Mouse (Mus musculus) forebrain, embryonic 14.5 days (tissue): ENCODE measurements around the gene 4930535I16Rik. TPM values are rescaled to one million over a fixed set of nuclear protein-coding genes. Genes with fewer than 3 reads are reported as not detected.

Experiments
- ATAC-seq: fragments of 200-750 bp; cut with Nextera tagmentation; 2 replicates; pipeline ENCODE4 v1.8.0; 2017; ENCODE audit warnings: mild to moderate bottlenecking, moderate library complexity
- DNase-seq: peaks from one replicate; pipeline ENCODE4 v3.0.0-alpha.2; 2015; ENCODE audit warnings: low spot score
- H3K27ac ChIP-seq: fragments of 300-500 bp; sonication (generic); 2 replicates; pipeline ENCODE4 v1.5.1; 2014; ENCODE audit warnings: low read depth, mild to moderate bottlenecking, control low read depth, low read length, moderate library complexity
- H3K27me3 ChIP-seq: fragments of 300-500 bp; sonication (generic); replicated peaks from 2 replicates; pipeline ENCODE4 v1.6.1; 2014; ENCODE audit warnings: low read length, control low read depth, mixed read lengths; ENCODE audit not compliant: control insufficient read depth, insufficient read depth
- H3K36me3 ChIP-seq: fragments of 300-500 bp; sonication (generic); 2 replicates; pipeline ENCODE4 v1.6.1; 2014; ENCODE audit warnings: low read length, control low read depth; ENCODE audit not compliant: control insufficient read depth, insufficient read depth
- H3K4me1 ChIP-seq: fragments of 300-500 bp; sonication (generic); 2 replicates; pipeline ENCODE4 v1.6.1; 2014; ENCODE audit warnings: antibody characterized with exemption, low read length, control low read depth; ENCODE audit not compliant: control insufficient read depth, insufficient read depth
- H3K4me2 ChIP-seq: fragments of 300-500 bp; sonication (generic); 2 replicates; pipeline ENCODE4 v1.6.1; 2014; ENCODE audit warnings: mild to moderate bottlenecking, control low read depth, low read length
- H3K4me3 ChIP-seq: fragments of 300-500 bp; sonication (generic); 2 replicates; pipeline ENCODE4 v1.5.1; 2014; ENCODE audit warnings: low read depth, low read length, control low read depth
- H3K9ac ChIP-seq: fragments of 300-500 bp; sonication (generic); 2 replicates; pipeline ENCODE4 v1.6.1; 2014; ENCODE audit warnings: mild to moderate bottlenecking, low read length, control low read depth, moderate library complexity
- H3K9me3 ChIP-seq: fragments of 300-500 bp; sonication (generic); replicated peaks from 2 replicates; pipeline ENCODE4 v1.6.1; 2016; ENCODE audit warnings: low read length, control low read depth, mixed read lengths; ENCODE audit not compliant: control insufficient read depth
- WGBS: fragments of 180-500 bp; shearing (Covaris S2); extraction: QIAGEN DNeasy Blood & Tissue Kit; methylation state at CpG from one replicate; pipeline ENCODE4 v1.1.7; 2014; 5-methylcytosine and 5-hydroxymethylcytosine counted together
- polyA plus RNA-seq: library from polyadenylated mRNA; unstranded; fragments of >200 nt; fragmentation: Nextera tagmentation; extraction: Ambion mirVana; gene quantifications from 2 replicates; pipeline ENCODE4 v1.2.1, GENCODE M21; 2014

4930535I16Rik gene
- polyA plus RNA-seq, 1 experiment from 2014 or later, result not detected

GRCm38 (mm10) chr4:123898696-123899095, 19.1 kb downstream of the 4930535I16Rik start:
- WGBS, result 9% methylated on average over 5 of the region's 5 CpGs
- no peaks in the 10 kb centered on the region for H3K4me1 ChIP-seq
- no peaks in the 10 kb centered on the region for H3K27me3 ChIP-seq
- H3K4me3 ChIP-seq, result no peak overlapping the region
- no peak overlapping the region for H3K4me2 ChIP-seq
- H3K9me3 ChIP-seq, result no peaks in the 10 kb centered on the region
- no peak overlapping the region for H3K9ac ChIP-seq
- no peak overlapping the region for H3K27ac ChIP-seq
- DNase-seq (peak; percentile 77), ATAC-seq (no peak)
- H3K36me3 ChIP-seq, result no peaks in the 10 kb centered on the region

DNA sequence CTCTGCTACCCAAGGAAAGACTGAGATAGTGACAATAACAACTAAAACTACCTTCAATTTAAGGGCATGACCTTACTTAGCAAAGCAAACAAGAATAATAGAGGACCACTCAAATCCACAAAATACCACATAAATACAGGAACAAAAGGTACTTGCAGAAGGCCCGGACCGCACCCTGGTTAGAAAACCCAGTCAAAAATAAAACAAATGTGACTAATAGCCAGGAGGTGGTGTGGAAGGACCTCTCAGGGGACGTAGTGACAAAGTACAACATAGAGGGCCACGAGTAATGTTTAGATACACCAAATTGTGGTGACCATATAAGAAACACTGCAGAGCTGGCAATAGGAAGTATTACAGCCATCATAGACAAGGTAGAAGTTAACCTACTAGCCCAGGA, 23.5 kb downstream of the 4930535I16Rik start:
- DNase-seq (no peak), ATAC-seq (no peak)
- WGBS, result 87% methylated on average over 4 of the region's 4 CpGs
- Histone ChIP-seq H3K27me3 (no peaks in the 10 kb centered on the region), H3K4me2 (no peak overlapping the region), H3K4me1 (no peaks in the 10 kb centered on the region), H3K36me3 (no peaks in the 10 kb centered on the region), H3K27ac (no peak overlapping the region), H3K4me3 (no peak overlapping the region), H3K9me3 (no peaks in the 10 kb centered on the region), H3K9ac (no peak overlapping the region)

GRCm38 (mm10) chr4:123893726-123894125, 24.1 kb downstream of the 4930535I16Rik start:
- Histone ChIP-seq H3K4me3 (no peak overlapping the region), H3K36me3 (no peaks in the 10 kb centered on the region), H3K9me3 (no peaks in the 10 kb centered on the region), H3K4me1 (no peaks in the 10 kb centered on the region), H3K9ac (no peak overlapping the region), H3K27me3 (no peaks in the 10 kb centered on the region), H3K27ac (no peak overlapping the region), H3K4me2 (no peak overlapping the region)
- DNase-seq (no peak), ATAC-seq (no peak)
- 90% methylated on average over 5 of the region's 5 CpGs for WGBS

Other genes starting within 250 kb of the 4930535I16Rik start
- 76.5 and 101 TPM in 2 replicates for gene Macf1, start 233.7 kb downstream of the 4930535I16Rik start, polyA plus RNA-seq
- 397 and 481 TPM in 2 replicates for gene Ndufs5, start 199.8 kb downstream of the 4930535I16Rik start, polyA plus RNA-seq
- gene Akirin1, start 167.7 kb downstream of the 4930535I16Rik start, polyA plus RNA-seq, result 81.8 and 88.0 TPM in 2 replicates
- 0.32 and 0.58 TPM in 2 replicates for gene Rhbdl2, start 130.1 kb downstream of the 4930535I16Rik start, polyA plus RNA-seq
- 0.10 TPM in 1 of 2 replicates, not detected in the other for gene 4933427I04Rik, start 58.3 kb downstream of the 4930535I16Rik start, polyA plus RNA-seq
- gene Mycbp, start 13.2 kb downstream of the 4930535I16Rik start, polyA plus RNA-seq, result 33.6 and 42.8 TPM in 2 replicates
- 42.5 and 47.9 TPM in 2 replicates for gene Rragc, start 576 bp downstream of the 4930535I16Rik start, polyA plus RNA-seq